Mouse (Mus musculus): ENCODE measurements around the gene Dpm3. TPM values are rescaled to one million over a fixed set of nuclear protein-coding genes. Genes with fewer than 3 reads are reported as not detected.
A peak's percentile ranks its signal among the peaks of the same experiment; 100 is the strongest.

Dpm3 gene
- polyA plus RNA-seq, 1 experiment from 2014 or later: 122 TPM

GRCm38 (mm10) chr3:89299499-89299898, 40.3 kb downstream of the Dpm3 start:
- no peak overlapping the region for H3K27ac ChIP-seq
- H3K4me3 ChIP-seq: peak overlapping the region; percentile 25
- WGBS: 2% methylated on average over 14 of the region's 14 CpGs
- H3K27me3 ChIP-seq: no peaks in the 10 kb centered on the region
- peaks cover 14% of the 10 kb centered on the region for H3K4me1 ChIP-seq
- no peaks in the 10 kb centered on the region for H3K36me3 ChIP-seq
- H3K9ac ChIP-seq: 0 out of 2 replicates have a peak overlapping the region, but pooled peaks have one; percentile 14
- peak; percentile 27; the same call in 1 of the 2 replicates for ATAC-seq (ENCODE audit: borderline replicate concordance, extremely low read depth, low FRiP score, low TSS enrichment)
- no peaks in the 10 kb centered on the region for H3K9me3 ChIP-seq
- peak overlapping the region; percentile 58 for H3K4me2 ChIP-seq

GRCm38 (mm10) chr3:89300071-89300470, 40.9 kb downstream of the Dpm3 start:
- Histone ChIP-seq H3K9ac (0 out of 2 replicates have a peak overlapping the region, but pooled peaks have one; percentile 14), H3K4me1 (peaks cover 15% of the 10 kb centered on the region), H3K9me3 (no peaks in the 10 kb centered on the region), H3K36me3 (no peaks in the 10 kb centered on the region), H3K4me2 (peak overlapping the region; percentile 58), H3K27me3 (no peaks in the 10 kb centered on the region), H3K4me3 (0 out of 2 replicates have a peak overlapping the region, but pooled peaks have one; percentile 25), H3K27ac (no peak overlapping the region)
- no peak for ATAC-seq (ENCODE audit: borderline replicate concordance, extremely low read depth, low FRiP score, low TSS enrichment)
- WGBS: 22% methylated on average over 1 of the region's 1 CpGs

- Histone ChIP-seq H3K4me2 (no peak overlapping the region), H3K27me3 (no peaks in the 10 kb centered on the region), H3K27ac (no peak overlapping the region), H3K4me3 (no peak overlapping the region), H3K4me1 (peaks cover 19% of the 10 kb centered on the region), H3K36me3 (no peaks in the 10 kb centered on the region), H3K9ac (no peak overlapping the region), H3K9me3 (no peaks in the 10 kb centered on the region)
- no peak for ATAC-seq (ENCODE audit: borderline replicate concordance, extremely low read depth, low FRiP score, low TSS enrichment)
- 56% methylated on average over 2 of the region's 2 CpGs for WGBS
Measured at GRCm38 (mm10) chr3:89300514-89300913, 41.4 kb downstream of the Dpm3 start.

- WGBS: 44% methylated on average over 6 of the region's 6 CpGs
- no peak for ATAC-seq (ENCODE audit: borderline replicate concordance, extremely low read depth, low FRiP score, low TSS enrichment)
- no peaks in the 10 kb centered on the region for H3K36me3 ChIP-seq
Measured at GRCm38 (mm10) chr3:89304440-89304839, 45.3 kb downstream of the Dpm3 start.

GRCm38 (mm10) chr3:89305105-89305504, 45.9 kb downstream of the Dpm3 start:
- peak overlapping the region; percentile 54; the same call in 1 of the 2 replicates for H3K27ac ChIP-seq
- 58% methylated on average over 4 of the region's 4 CpGs for WGBS

More at GRCm38 (mm10) chr3:89304440-89304839, 45.3 kb downstream of the Dpm3 start:
- H3K4me3 ChIP-seq: no peak overlapping the region
- H3K9ac ChIP-seq: no peak overlapping the region
- H3K4me1 ChIP-seq: peaks cover 20% of the 10 kb centered on the region
- H3K9me3 ChIP-seq: no peaks in the 10 kb centered on the region
- H3K27me3 ChIP-seq: no peaks in the 10 kb centered on the region
- H3K27ac ChIP-seq: no peak overlapping the region
- no peak overlapping the region for H3K4me2 ChIP-seq

GRCm38 (mm10) chr3:89305551-89306325, 46.6 kb downstream of the Dpm3 start:
- H3K9ac ChIP-seq: no peak overlapping the region
- H3K36me3 ChIP-seq: no peaks in the 10 kb centered on the region
- 51% methylated on average over 8 of the region's 8 CpGs for WGBS
- H3K4me2 ChIP-seq: no peak overlapping the region
- 0 out of 2 replicates have a peak, but pooled peaks have one; percentile 35 for ATAC-seq (ENCODE audit: borderline replicate concordance, extremely low read depth, low FRiP score, low TSS enrichment)
- peaks cover 12% of the 10 kb centered on the region; the same call in 1 of the 2 replicates for H3K4me1 ChIP-seq
- no peaks in the 10 kb centered on the region for H3K9me3 ChIP-seq
- peak overlapping the region; percentile 54 for H3K27ac ChIP-seq
- H3K27me3 ChIP-seq: no peaks in the 10 kb centered on the region
- no peak overlapping the region for H3K4me3 ChIP-seq

More at GRCm38 (mm10) chr3:89305105-89305504, 45.9 kb downstream of the Dpm3 start:
- H3K9ac ChIP-seq: no peak overlapping the region
- H3K9me3 ChIP-seq: no peaks in the 10 kb centered on the region
- H3K4me2 ChIP-seq: no peak overlapping the region
- H3K4me3 ChIP-seq: no peak overlapping the region
- no peak for ATAC-seq (ENCODE audit: borderline replicate concordance, extremely low read depth, low FRiP score, low TSS enrichment)
- H3K27me3 ChIP-seq: no peaks in the 10 kb centered on the region
- H3K4me1 ChIP-seq: peaks cover 13% of the 10 kb centered on the region
- H3K36me3 ChIP-seq: no peaks in the 10 kb centered on the region

- no peaks in the 10 kb centered on the region for H3K36me3 ChIP-seq
- H3K4me3 ChIP-seq: no peak overlapping the region
- 1% methylated on average over 9 of the region's 9 CpGs for WGBS
- no peak overlapping the region for H3K9ac ChIP-seq
- H3K4me2 ChIP-seq: no peak overlapping the region
- no peaks in the 10 kb centered on the region for H3K9me3 ChIP-seq
- H3K4me1 ChIP-seq: peaks cover 12% of the 10 kb centered on the region; the same call in 1 of the 2 replicates
- H3K27ac ChIP-seq: no peak overlapping the region
- H3K27me3 ChIP-seq: no peaks in the 10 kb centered on the region
- no peak for ATAC-seq (ENCODE audit: borderline replicate concordance, extremely low read depth, low FRiP score, low TSS enrichment)
Measured at GRCm38 (mm10) chr3:89308089-89308488, 48.9 kb downstream of the Dpm3 start.

- H3K9me3 ChIP-seq: no peaks in the 10 kb centered on the region
- WGBS: 40% methylated on average over 5 of the region's 5 CpGs
- peak overlapping the region; percentile 86 for H3K27ac ChIP-seq
- H3K4me1 ChIP-seq: peaks cover 34% of the 10 kb centered on the region
- ATAC-seq (ENCODE audit: borderline replicate concordance, extremely low read depth, low FRiP score, low TSS enrichment): peak; percentile 23
- H3K27me3 ChIP-seq: peaks cover 24% of the 10 kb centered on the region
- peak overlapping the region; percentile 82 for H3K4me2 ChIP-seq
- no peak overlapping the region for H3K4me3 ChIP-seq
- H3K9ac ChIP-seq: no peak overlapping the region
- no peaks in the 10 kb centered on the region for H3K36me3 ChIP-seq
Measured at GRCm38 (mm10) chr3:89314340-89314739, 55.2 kb downstream of the Dpm3 start.

GRCm38 (mm10) chr3:89314791-89315190, 55.6 kb downstream of the Dpm3 start:
- Histone ChIP-seq H3K27me3 (peaks cover 28% of the 10 kb centered on the region), H3K27ac (peak overlapping the region; percentile 86), H3K9me3 (no peaks in the 10 kb centered on the region), H3K36me3 (no peaks in the 10 kb centered on the region), H3K4me2 (peak overlapping the region; percentile 82), H3K9ac (no peak overlapping the region), H3K4me1 (peaks cover 39% of the 10 kb centered on the region), H3K4me3 (peak overlapping the region; percentile 40)
- peak; percentile 17 for ATAC-seq (ENCODE audit: borderline replicate concordance, extremely low read depth, low FRiP score, low TSS enrichment)
- 34% methylated on average over 2 of the region's 2 CpGs for WGBS

GRCm38 (mm10) chr3:89315195-89315929, 56.2 kb downstream of the Dpm3 start:
- peaks cover 34% of the 10 kb centered on the region for H3K27me3 ChIP-seq
- peak overlapping the region; percentile 82 for H3K4me2 ChIP-seq
- peaks cover 44% of the 10 kb centered on the region for H3K4me1 ChIP-seq
- WGBS: 7% methylated on average over 21 of the region's 26 CpGs
- H3K9me3 ChIP-seq: no peaks in the 10 kb centered on the region
- ATAC-seq (ENCODE audit: borderline replicate concordance, extremely low read depth, low FRiP score, low TSS enrichment): peak; percentile 37
- H3K9ac ChIP-seq: peak overlapping the region; percentile 5
- peak overlapping the region; percentile 86 for H3K27ac ChIP-seq
- H3K4me3 ChIP-seq: peak overlapping the region; percentile 40
- no peaks in the 10 kb centered on the region for H3K36me3 ChIP-seq

- H3K4me3 ChIP-seq: peak overlapping the region; percentile 40
- H3K27ac ChIP-seq: peak overlapping the region; percentile 48
- 0 out of 2 replicates have a peak, but pooled peaks have one; percentile 1 for ATAC-seq (ENCODE audit: borderline replicate concordance, extremely low read depth, low FRiP score, low TSS enrichment)
- peak overlapping the region; percentile 5 for H3K9ac ChIP-seq
- H3K4me1 ChIP-seq: peaks cover 52% of the 10 kb centered on the region
- H3K9me3 ChIP-seq: no peaks in the 10 kb centered on the region
- H3K27me3 ChIP-seq: peaks cover 42% of the 10 kb centered on the region
- H3K36me3 ChIP-seq: no peaks in the 10 kb centered on the region
- WGBS: 7% methylated on average over 40 of the region's 40 CpGs
- peak overlapping the region; percentile 82 for H3K4me2 ChIP-seq
Measured at GRCm38 (mm10) chr3:89315930-89316831, 57.0 kb downstream of the Dpm3 start.

Measured in lung, embryonic 15.5 days (tissue).